Mouse (Mus musculus) kidney, adult 18-20 months (tissue): ENCODE measurements around the gene Gm11596.
"Not testable (repeated sequence)": the region's sequence is repeated elsewhere in the genome, so short reads cannot be mapped to it uniquely, and the experiment has no call there.

Experiments
- DNase-seq: peaks from one replicate; pipeline ENCODE4 v3.0.0; 2021

The Gm11596 gene

GRCm38 (mm10) chr11:99793367-99793766 is at the start of gene Gm11596:
Gm11596 (minus strand) TSS chr11:99793467.
- no peak for DNase-seq

GRCm38 (mm10) chr11:99842185-99842584 is 48.9 kb upstream of the Gm11596 start:
- DNase-seq, result no peak

GRCm38 (mm10) chr11:99837966-99838365 is 44.7 kb upstream of the Gm11596 start, which contains the start of gene 2300003K06Rik:
2300003K06Rik (minus strand) TSS chr11:99838066.
- DNase-seq, result no peak

DNA sequence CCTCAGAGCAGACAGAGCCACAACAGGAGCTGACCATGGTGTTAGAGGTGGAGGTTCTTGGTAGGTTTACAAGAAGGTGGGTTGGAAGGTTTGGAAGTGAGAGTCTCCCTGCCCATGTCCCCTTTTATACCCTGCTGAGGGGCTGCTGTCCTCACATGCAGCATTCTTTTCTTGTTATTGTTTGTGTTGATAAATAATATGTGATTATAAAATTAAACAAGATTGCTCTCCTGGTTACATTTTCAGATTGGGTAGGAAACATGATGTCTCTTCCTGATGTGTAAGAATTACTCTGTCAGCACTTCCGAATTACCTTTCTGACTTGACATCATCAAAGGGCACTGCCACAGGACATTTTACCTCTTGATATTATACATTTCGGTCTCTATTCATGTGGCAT is 22.3 kb upstream of the Gm11596 start, which contains the start of gene Gm11564:
Gene Gm11564, minus strand, starts transcription at position 101 of the 400 bp plus-strand sequence.
- not testable (repeated sequence) for DNase-seq

DNA sequence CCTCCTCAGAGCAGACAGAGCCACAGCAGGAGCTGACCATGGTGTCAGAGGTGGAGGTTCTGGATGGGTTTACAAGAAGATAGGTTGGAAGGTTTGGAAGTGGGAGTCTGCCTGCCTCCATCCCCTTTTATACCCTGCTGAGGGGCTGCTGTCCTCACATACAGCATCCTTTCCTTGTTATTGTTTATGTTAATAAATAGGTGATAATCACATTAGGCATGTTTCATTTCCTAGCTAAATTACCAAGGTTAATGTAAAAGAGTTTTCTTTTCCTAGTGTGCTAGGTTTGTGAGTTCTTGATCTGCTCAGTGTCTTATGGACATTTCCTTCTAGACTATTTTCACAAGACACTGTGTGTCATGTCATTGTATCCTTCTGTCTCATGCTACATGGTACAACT is 16.5 kb upstream of the Gm11596 start, which contains the start of gene Krtap4-13:
Gene Krtap4-13, minus strand, starts transcription at position 101 of the 400 bp plus-strand sequence.
- DNase-seq, result not testable (repeated sequence)

- DNase-seq, result not testable (repeated sequence)
Measured at GRCm38 (mm10) chr11:99804346-99804745, 11.1 kb upstream of the Gm11596 start, which contains the start of gene Gm11554. Gm11554 (minus strand) TSS chr11:99804446.

DNA sequence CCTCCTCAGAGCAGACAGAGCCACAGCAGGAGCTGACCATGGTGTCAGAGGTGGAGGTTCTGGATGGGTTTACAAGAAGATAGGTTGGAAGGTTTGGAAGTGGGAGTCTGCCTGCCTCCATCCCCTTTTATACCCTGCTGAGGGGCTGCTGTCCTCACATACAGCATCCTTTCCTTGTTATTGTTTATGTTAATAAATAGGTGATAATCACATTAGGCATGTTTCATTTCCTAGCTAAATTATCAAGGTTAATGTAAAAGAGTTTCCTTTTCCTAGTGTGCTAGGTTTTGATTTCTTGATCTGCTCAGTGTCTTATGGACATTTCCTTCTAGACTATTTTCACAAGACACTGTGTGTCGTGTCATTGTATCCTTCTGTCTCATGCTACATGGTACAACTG is 5.6 kb upstream of the Gm11596 start, which contains the start of gene Gm11569:
Gene Gm11569, minus strand, starts transcription at position 101 of the 400 bp plus-strand sequence.
- DNase-seq, result not testable (repeated sequence)

DNA sequence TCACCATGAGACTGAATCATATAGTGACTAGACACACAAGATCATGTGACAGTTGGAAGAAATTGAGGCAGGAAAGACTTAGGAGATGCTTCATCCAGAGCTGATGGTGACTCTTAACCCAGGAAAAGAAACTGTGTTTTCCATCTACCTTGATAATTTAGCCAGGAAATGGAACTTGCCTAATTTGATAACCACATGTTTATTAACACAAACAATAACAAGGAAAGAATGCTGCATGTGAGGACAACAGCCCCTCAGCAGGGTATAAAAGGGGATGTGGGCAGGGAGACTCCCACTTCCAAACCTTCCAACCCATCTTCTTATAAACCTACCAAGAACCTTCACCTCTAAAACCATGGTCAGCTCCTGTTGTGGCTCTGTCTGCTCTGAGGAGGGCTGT is 8.4 kb downstream of the Gm11596 start, which contains the start of gene Krtap4-9:
Gene Krtap4-9, plus strand, starts transcription at position 301 of the 400 bp plus-strand sequence.
- DNase-seq, result not testable (repeated sequence)

DNA sequence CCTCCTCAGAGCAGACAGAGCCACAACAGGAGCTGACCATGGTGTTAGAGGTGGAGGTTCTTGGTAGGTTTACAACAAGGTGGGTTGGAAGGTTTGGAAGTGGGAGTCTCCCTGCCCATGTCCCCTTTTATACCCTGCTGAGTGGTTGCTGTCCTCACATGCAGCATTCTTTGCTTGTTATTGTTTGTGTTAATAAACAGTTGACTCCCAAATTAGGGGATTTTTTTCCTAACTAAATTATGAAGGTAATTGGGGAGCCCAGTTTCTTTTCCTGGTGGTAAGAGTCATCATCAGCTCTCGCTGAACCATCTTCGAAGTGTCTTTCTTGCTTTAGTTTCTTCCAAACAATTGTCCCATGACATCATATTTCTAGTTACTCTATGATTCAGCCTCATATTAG is 12.7 kb downstream of the Gm11596 start, which contains the start of gene Krtap4-8:
Gene Krtap4-8, minus strand, starts transcription at position 101 of the 400 bp plus-strand sequence.
- no peak for DNase-seq

DNA sequence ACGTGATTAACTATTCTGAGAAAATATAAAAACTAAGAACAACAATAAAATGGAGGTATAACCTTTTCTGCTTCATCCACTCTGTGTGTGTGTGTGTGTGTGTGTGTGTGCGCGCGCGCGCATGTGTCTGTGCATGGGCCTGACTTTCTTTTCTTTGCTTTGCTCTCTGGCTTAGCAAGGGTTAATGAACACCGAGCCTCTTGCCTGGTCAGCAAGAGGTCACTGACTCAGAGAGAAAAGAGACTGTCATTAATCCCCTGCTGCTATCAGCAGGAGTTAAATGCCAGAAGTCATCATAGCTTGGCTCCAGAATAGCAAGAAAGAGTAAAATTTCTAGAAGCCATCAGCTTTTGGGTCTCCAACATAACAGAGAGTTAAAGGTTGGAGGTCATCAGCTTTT is 14.9 kb downstream of the Gm11596 start:
- peak; percentile 4 for DNase-seq

GRCm38 (mm10) chr11:99772813-99773212 is 20.5 kb downstream of the Gm11596 start, which contains the start of gene Gm11595:
Gm11595 (minus strand) TSS chr11:99772913.
- not testable (repeated sequence) for DNase-seq

GRCm38 (mm10) chr11:99768410-99768809 is 24.9 kb downstream of the Gm11596 start:
- DNase-seq, result no peak

- no peak for DNase-seq
Measured at GRCm38 (mm10) chr11:99758877-99759276, 34.4 kb downstream of the Gm11596 start.

DNA sequence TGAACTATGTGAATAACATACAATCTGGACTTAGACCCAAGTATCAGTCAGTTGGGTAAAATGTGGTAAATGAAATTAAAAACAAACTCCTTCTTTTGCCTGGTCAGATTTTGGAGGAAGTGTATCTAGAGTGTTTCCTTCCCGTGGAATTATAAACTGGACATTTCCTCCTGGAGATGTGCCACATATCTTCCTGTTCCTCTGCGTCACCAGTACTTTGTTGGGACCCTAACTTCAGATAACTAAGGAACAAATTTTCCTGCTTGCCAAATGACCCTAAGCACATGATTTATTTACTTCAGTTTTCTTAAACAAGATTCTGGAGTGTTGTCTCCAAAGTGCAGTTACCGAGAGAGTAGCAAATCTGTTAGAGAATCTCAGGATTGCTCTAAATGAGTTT is 49.3 kb downstream of the Gm11596 start:
- no peak for DNase-seq
